ENCODE assay signal across 8 mouse cellular contexts in genomic region chr19:17393841-17394591, GRCm38 (mm10). TPM values are rescaled to one million over a fixed set of nuclear protein-coding genes. Genes with fewer than 3 reads are reported as not detected.
A peak's percentile ranks its signal among the peaks of the same experiment; 100 is the strongest.
DNase-seq lines count a peak whose midpoint lies in the region; ATAC-seq and TF ChIP-seq lines count a peak whose summit lies in the region.

Rfk (plus strand) TSS chr19:17394043.

- intact Hi-C loops in left cerebral cortex, postnatal 10 days (cut with DNase I): no loop called here

- peak; percentile 96 for DNase-seq in gastrocnemius, postnatal 10 days
- DNase-seq in left cerebral cortex, postnatal 10 days (ENCODE audit: extremely low spot score in 1 of 2, low spot score in 2 of 2): peak; percentile 85 to 96
- DNase-seq in right cerebral cortex, postnatal 25 days: peak; percentile 89
- peak; percentile 91 to 95 for DNase-seq in urinary bladder, postnatal 4 days (ENCODE audit: low spot score in 2 of 2)

- TF ChIP-seq POLR2A in cortical plate, adult 2 months (IDR thresholded peaks at IDR 0.05; ENCODE audit: extremely low read depth, insufficient read depth, low read length): peak; percentile 75

- peak; percentile 91 for ATAC-seq in activated CD4-positive, CD25-positive, alpha-beta regulatory T cell, adult 4 months
- ATAC-seq in inflammation-experienced regulatory T-cells, adult 6 months: peak; percentile 90
- peak; percentile 99 for ATAC-seq in megakaryocyte-erythroid progenitor cell, adult 5-6 weeks (replicated peaks; ENCODE audit: low FRiP score, low TSS enrichment, poor library complexity, severe bottlenecking)

- no peak for TF ChIP-seq CTCF in cortical plate, adult 2 months (IDR thresholded peaks at IDR 0.05; ENCODE audit: extremely low read depth, insufficient read depth, low read length)

- peak within 1 kb of the TSS; percentile 61; the same call in 1 of the 2 replicates for H3K27ac ChIP-seq in cortical plate, adult 2 months (ENCODE audit: insufficient read depth, low read length)

- peak within 1 kb of the TSS; percentile 88 for H3K4me3 ChIP-seq in cortical plate, adult 2 months (ENCODE audit: insufficient read depth, low read length)

- H3K4me1 ChIP-seq in cortical plate, adult 2 months (ENCODE audit: control insufficient read depth, insufficient read depth, low read length): peaks cover 2% of the 10 kb centered on the region; the same call in 1 of the 2 replicates

RNA-seq across cellular contexts. Expression of gene Rfk, which starts in this region (rescaled TPM):
- polyA plus RNA-seq in activated CD4-positive, CD25-positive, alpha-beta regulatory T cell, adult 4 months (2017; shearing (Covaris generic)): 10 to 100 TPM; 20.6 to 30.8 TPM
- 48.9 and 54.2 TPM in 2 replicates for polyA plus RNA-seq in cortical plate, adult 2 months (2012; rRNA removed)
- 10 to 100 TPM; 34.2 to 39.3 TPM for total RNA-seq in gastrocnemius, postnatal 10 days (2021)
- 10 to 100 TPM; 13.5 to 29.9 (median 20.3) TPM for polyA plus RNA-seq in inflammation-experienced regulatory T-cells, adult 6 months (2017; shearing (Covaris generic))
- 10 to 100 TPM; 47.6 to 55.8 TPM for total RNA-seq in left cerebral cortex, postnatal 10 days (2021)
- total RNA-seq in megakaryocyte-erythroid progenitor cell, adult 5-6 weeks (2014; fragmentation: Nextera tagmentation): 51.3 and 62.6 TPM in 2 replicates
- total RNA-seq in megakaryocyte-erythroid progenitor cell, adult 5-6 weeks (2017): 49.0 and 49.4 TPM in 2 replicates

Comparison
In these comparisons a context has a peak if more than half of its experiments do, and no peak if none do; other contexts are left out.
1. Peak in every context shown above with its lines: DNase-seq, ATAC-seq, H3K4me3 ChIP-seq and H3K27ac ChIP-seq.